Mouse (Mus musculus): Measurements from ENCODE around the gene Prr19. TPM values are rescaled to one million over a fixed set of nuclear protein-coding genes. Genes with fewer than 3 reads are reported as not detected.

Gene Prr19
- polyA plus RNA-seq, 2 experiments = 0.44 to 1.1 TPM

DNA sequence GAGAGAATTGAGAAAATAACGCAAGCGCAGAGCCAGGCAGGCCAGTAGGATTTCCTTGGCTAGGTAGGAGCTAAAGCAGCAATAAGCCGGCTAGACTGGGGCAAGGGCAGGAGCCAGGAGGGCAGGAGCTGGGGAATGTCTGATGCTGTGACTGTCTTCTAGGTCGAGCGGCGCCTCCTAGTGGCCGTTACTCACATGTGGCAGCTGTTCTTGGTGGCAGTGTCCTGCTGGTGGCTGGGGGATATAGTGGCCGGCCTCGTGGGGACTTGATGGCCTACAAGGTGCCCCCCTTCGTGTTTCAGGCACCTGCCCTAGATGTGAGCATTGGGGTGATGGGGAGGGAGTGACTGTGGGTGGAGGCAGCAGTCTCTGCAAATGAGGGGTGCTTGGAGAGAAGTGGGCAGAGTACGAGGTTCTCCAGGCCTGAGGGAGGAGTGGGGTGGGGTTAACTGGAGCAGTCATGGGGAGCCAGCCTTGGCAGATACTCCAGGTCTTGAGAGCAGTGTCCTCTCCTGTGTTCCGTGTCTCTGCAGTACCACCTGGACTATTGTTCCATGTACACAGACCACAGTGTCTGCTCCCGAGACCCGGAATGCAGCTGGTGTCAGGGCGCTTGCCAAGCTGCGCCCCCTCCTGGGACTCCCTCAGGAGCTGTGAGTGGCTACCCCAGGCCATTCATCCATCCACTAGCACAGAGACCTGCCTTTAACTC is 32.5 kb downstream of the Prr19 start:
- Histone ChIP-seq H3K27ac (replicated peaks; ENCODE audit: low read depth, low read length) (no peak overlapping the region), H3K36me3 (ENCODE audit: control insufficient read depth, insufficient read depth, low read length) (peaks cover 65% of the 10 kb centered on the region), H3K4me1 (ENCODE audit: control insufficient read depth, insufficient read depth, low read length) (no peaks in the 10 kb centered on the region), H3K4me2 (replicated peaks; ENCODE audit: low read depth, low read length, severe bottlenecking) (no peak overlapping the region), H3K4me3 (replicated peaks; ENCODE audit: low read length) (no peak overlapping the region), H3K9me3 (ENCODE audit: control insufficient read depth, low read length) (no peaks in the 10 kb centered on the region), H3K9ac (ENCODE audit: low read depth, low read length, severe bottlenecking) (no peak overlapping the region), H3K27me3 (ENCODE audit: control insufficient read depth, insufficient read depth, low read length) (no peaks in the 10 kb centered on the region)
- 42% methylated on average over 16 of the region's 16 CpGs for WGBS
- DNase-seq (ENCODE audit: low spot score) = peak; percentile 86
- TF ChIP-seq POLR2A (IDR thresholded peaks at IDR 0.05; ENCODE audit: borderline replicate concordance, extremely low read depth, insufficient read depth, insufficient read length) = no peak
- peak; percentile 49; the same call in 1 of the 2 replicates for ATAC-seq (ENCODE audit: low FRiP score, low read depth)

DNA sequence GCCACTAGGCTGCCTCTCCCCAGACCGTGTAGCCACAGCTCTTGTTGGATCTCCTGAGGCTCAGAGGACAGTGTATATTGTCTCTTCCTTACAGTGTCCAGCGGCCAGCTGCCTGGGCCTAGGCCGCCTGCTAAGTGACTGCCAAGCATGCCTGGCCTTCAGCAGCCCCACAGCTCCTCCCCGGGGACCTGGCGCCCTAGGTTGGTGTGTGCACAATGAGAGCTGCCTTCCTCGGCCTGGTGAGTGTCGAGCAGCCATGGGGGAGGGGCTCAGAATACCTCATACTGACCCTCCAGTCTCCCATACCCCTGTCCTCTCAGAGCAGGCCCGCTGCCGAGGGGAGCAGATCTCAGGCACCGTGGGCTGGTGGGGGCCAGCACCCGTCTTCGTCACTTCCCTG is 33.3 kb downstream of the Prr19 start:
- Histone ChIP-seq H3K9me3 (ENCODE audit: control insufficient read depth, low read length) (no peaks in the 10 kb centered on the region), H3K27me3 (ENCODE audit: control insufficient read depth, insufficient read depth, low read length) (no peaks in the 10 kb centered on the region), H3K9ac (ENCODE audit: low read depth, low read length, severe bottlenecking) (no peak overlapping the region), H3K27ac (replicated peaks; ENCODE audit: low read depth, low read length) (no peak overlapping the region), H3K4me2 (replicated peaks; ENCODE audit: low read depth, low read length, severe bottlenecking) (no peak overlapping the region), H3K4me1 (ENCODE audit: control insufficient read depth, insufficient read depth, low read length) (no peaks in the 10 kb centered on the region), H3K36me3 (ENCODE audit: control insufficient read depth, insufficient read depth, low read length) (peaks cover 69% of the 10 kb centered on the region), H3K4me3 (replicated peaks; ENCODE audit: low read length) (no peak overlapping the region)
- WGBS = 83% methylated on average over 12 of the region's 12 CpGs
- TF ChIP-seq POLR2A (IDR thresholded peaks at IDR 0.05; ENCODE audit: borderline replicate concordance, extremely low read depth, insufficient read depth, insufficient read length) = no peak
- DNase-seq (ENCODE audit: low spot score) (no peak), ATAC-seq (ENCODE audit: low FRiP score, low read depth) (no peak)

DNA sequence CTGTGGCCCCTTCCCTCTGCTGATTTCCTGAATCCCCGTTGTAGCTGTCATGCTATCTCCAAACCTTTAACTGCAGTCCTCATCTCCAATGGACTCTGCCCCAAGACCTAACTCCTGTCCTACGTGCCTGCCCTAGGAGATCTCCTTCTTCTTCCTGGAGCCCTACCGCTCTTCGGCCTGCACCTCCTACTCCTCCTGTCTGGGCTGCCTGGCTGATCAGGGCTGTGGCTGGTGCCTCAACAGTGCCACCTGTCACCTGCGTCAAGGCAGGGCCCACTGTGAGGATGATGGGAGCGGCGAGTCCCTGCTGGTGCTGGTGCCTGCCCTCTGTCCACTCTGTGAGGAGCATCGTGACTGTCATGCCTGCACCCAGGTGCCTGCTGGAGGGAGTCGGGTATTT is 38.1 kb downstream of the Prr19 start:
- no peak overlapping the region for H3K9ac ChIP-seq (ENCODE audit: low read depth, low read length, severe bottlenecking)
- TF ChIP-seq POLR2A (IDR thresholded peaks at IDR 0.05; ENCODE audit: borderline replicate concordance, extremely low read depth, insufficient read depth, insufficient read length) = no peak
- DNase-seq (ENCODE audit: low spot score) (no peak), ATAC-seq (ENCODE audit: low FRiP score, low read depth) (no peak)
- H3K27ac ChIP-seq (replicated peaks; ENCODE audit: low read depth, low read length) = no peak overlapping the region
- H3K36me3 ChIP-seq (ENCODE audit: control insufficient read depth, insufficient read depth, low read length) = peaks cover 84% of the 10 kb centered on the region
- H3K27me3 ChIP-seq (ENCODE audit: control insufficient read depth, insufficient read depth, low read length) = no peaks in the 10 kb centered on the region
- H3K4me2 ChIP-seq (replicated peaks; ENCODE audit: low read depth, low read length, severe bottlenecking) = no peak overlapping the region
- WGBS = 89% methylated on average over 9 of the region's 9 CpGs
- no peaks in the 10 kb centered on the region for H3K4me1 ChIP-seq (ENCODE audit: control insufficient read depth, insufficient read depth, low read length)
- no peak overlapping the region for H3K4me3 ChIP-seq (replicated peaks; ENCODE audit: low read length)
- no peaks in the 10 kb centered on the region for H3K9me3 ChIP-seq (ENCODE audit: control insufficient read depth, low read length)

- Histone ChIP-seq H3K27ac (replicated peaks; ENCODE audit: low read depth, low read length) (no peak overlapping the region), H3K4me2 (replicated peaks; ENCODE audit: low read depth, low read length, severe bottlenecking) (no peak overlapping the region), H3K36me3 (ENCODE audit: control insufficient read depth, insufficient read depth, low read length) (peaks cover 82% of the 10 kb centered on the region), H3K9ac (ENCODE audit: low read depth, low read length, severe bottlenecking) (no peak overlapping the region), H3K4me3 (replicated peaks; ENCODE audit: low read length) (no peak overlapping the region), H3K27me3 (ENCODE audit: control insufficient read depth, insufficient read depth, low read length) (no peaks in the 10 kb centered on the region), H3K4me1 (ENCODE audit: control insufficient read depth, insufficient read depth, low read length) (no peaks in the 10 kb centered on the region), H3K9me3 (ENCODE audit: control insufficient read depth, low read length) (no peaks in the 10 kb centered on the region)
- DNase-seq (ENCODE audit: low spot score) (no peak), ATAC-seq (ENCODE audit: low FRiP score, low read depth) (no peak)
- TF ChIP-seq POLR2A (IDR thresholded peaks at IDR 0.05; ENCODE audit: borderline replicate concordance, extremely low read depth, insufficient read depth, insufficient read length) = no peak
- 80% methylated on average over 19 of the region's 20 CpGs for WGBS
These were observed 40.0 kb downstream of the Prr19 start for GRCm38 (mm10) chr7:25341000-25341784.

DNA sequence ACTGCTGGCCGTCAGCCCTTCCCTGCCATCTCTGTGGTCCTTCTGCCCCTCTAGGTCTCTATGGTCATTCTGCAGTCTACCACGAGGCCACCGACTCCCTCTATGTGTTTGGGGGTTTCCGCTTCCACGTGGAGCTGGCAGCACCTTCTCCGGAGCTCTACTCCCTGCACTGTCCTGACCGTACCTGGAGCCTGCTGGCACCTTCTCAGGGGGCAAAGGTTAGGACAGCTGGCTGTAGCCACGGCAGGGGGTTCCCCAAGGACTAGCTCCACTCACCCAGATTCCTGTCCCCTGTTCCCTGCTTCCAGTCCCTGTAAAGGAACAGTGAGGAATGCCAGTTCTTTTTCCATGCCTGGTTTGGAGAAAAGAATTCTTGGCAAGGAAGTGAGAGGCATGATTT is 47.6 kb downstream of the Prr19 start:
- Histone ChIP-seq H3K4me3 (replicated peaks; ENCODE audit: low read length) (no peak overlapping the region), H3K9ac (ENCODE audit: low read depth, low read length, severe bottlenecking) (no peak overlapping the region), H3K4me1 (ENCODE audit: control insufficient read depth, insufficient read depth, low read length) (no peaks in the 10 kb centered on the region), H3K4me2 (replicated peaks; ENCODE audit: low read depth, low read length, severe bottlenecking) (no peak overlapping the region), H3K27ac (replicated peaks; ENCODE audit: low read depth, low read length) (no peak overlapping the region), H3K27me3 (ENCODE audit: control insufficient read depth, insufficient read depth, low read length) (no peaks in the 10 kb centered on the region), H3K9me3 (ENCODE audit: control insufficient read depth, low read length) (no peaks in the 10 kb centered on the region), H3K36me3 (ENCODE audit: control insufficient read depth, insufficient read depth, low read length) (peaks cover 91% of the 10 kb centered on the region)
- 92% methylated on average over 8 of the region's 8 CpGs for WGBS
- DNase-seq (ENCODE audit: low spot score) (no peak), ATAC-seq (ENCODE audit: low FRiP score, low read depth) (no peak)
- no peak for TF ChIP-seq POLR2A (IDR thresholded peaks at IDR 0.05; ENCODE audit: borderline replicate concordance, extremely low read depth, insufficient read depth, insufficient read length)

Other genes with a start within 250 kb of the Prr19 start
- gene Grik5, start 229.1 kb upstream of the Prr19 start, polyA plus RNA-seq (2012; rRNA removed) = 84.9 and 128 TPM in 2 replicates
- 11.8 and 13.8 TPM in 2 replicates for gene Grik5, start 229.1 kb upstream of the Prr19 start, polyA plus RNA-seq (2014; fragmentation: Nextera tagmentation; extraction: Ambion mirVana)
- 33.3 and 45.7 TPM in 2 replicates for gene Zfp574, start 228.8 kb upstream of the Prr19 start, polyA plus RNA-seq (2012; rRNA removed)
- 28.0 and 30.8 TPM in 2 replicates for gene Zfp574, start 228.8 kb upstream of the Prr19 start, polyA plus RNA-seq (2014; fragmentation: Nextera tagmentation; extraction: Ambion mirVana)
- 1.3 and 2.6 TPM in 2 replicates for gene Pou2f2, start 121.7 kb upstream of the Prr19 start, polyA plus RNA-seq (2012; rRNA removed)
- gene Pou2f2, start 121.7 kb upstream of the Prr19 start, polyA plus RNA-seq (2014; fragmentation: Nextera tagmentation; extraction: Ambion mirVana) = 0.55 and 1.9 TPM in 2 replicates
- 11.1 and 14.0 TPM in 2 replicates for gene Dedd2, start 80.8 kb upstream of the Prr19 start, polyA plus RNA-seq (2012; rRNA removed)
- 9.0 and 9.4 TPM in 2 replicates for gene Dedd2, start 80.8 kb upstream of the Prr19 start, polyA plus RNA-seq (2014; fragmentation: Nextera tagmentation; extraction: Ambion mirVana)
- 11.1 and 13.0 TPM in 2 replicates for gene Zfp526, start 80.0 kb upstream of the Prr19 start, polyA plus RNA-seq (2012; rRNA removed)
- gene Zfp526, start 80.0 kb upstream of the Prr19 start, polyA plus RNA-seq (2014; fragmentation: Nextera tagmentation; extraction: Ambion mirVana) = 3.9 and 4.2 TPM in 2 replicates
- gene Gsk3a, start 63.6 kb upstream of the Prr19 start, polyA plus RNA-seq (2012; rRNA removed) = 155 and 204 TPM in 2 replicates
- gene Gsk3a, start 63.6 kb upstream of the Prr19 start, polyA plus RNA-seq (2014; fragmentation: Nextera tagmentation; extraction: Ambion mirVana) = 16.3 and 18.8 TPM in 2 replicates
- 99.2 and 127 TPM in 2 replicates for gene Erf, start 50.6 kb upstream of the Prr19 start, polyA plus RNA-seq (2012; rRNA removed)
- gene Erf, start 50.6 kb upstream of the Prr19 start, polyA plus RNA-seq (2014; fragmentation: Nextera tagmentation; extraction: Ambion mirVana) = 33.2 and 37.9 TPM in 2 replicates
- gene Cic, start 33.7 kb upstream of the Prr19 start, polyA plus RNA-seq (2012; rRNA removed) = 155 and 206 TPM in 2 replicates
- 48.9 and 58.1 TPM in 2 replicates for gene Cic, start 33.7 kb upstream of the Prr19 start, polyA plus RNA-seq (2014; fragmentation: Nextera tagmentation; extraction: Ambion mirVana)
- 266 and 343 TPM in 2 replicates for gene Pafah1b3, start 3.4 kb upstream of the Prr19 start, polyA plus RNA-seq (2012; rRNA removed)
- 234 and 252 TPM in 2 replicates for gene Pafah1b3, start 3.4 kb upstream of the Prr19 start, polyA plus RNA-seq (2014; fragmentation: Nextera tagmentation; extraction: Ambion mirVana)
- 4.4 and 7.9 TPM in 2 replicates for gene Tmem145, start 4.7 kb downstream of the Prr19 start, polyA plus RNA-seq (2012; rRNA removed)
- 0.80 and 2.2 TPM in 2 replicates for gene Tmem145, start 4.7 kb downstream of the Prr19 start, polyA plus RNA-seq (2014; fragmentation: Nextera tagmentation; extraction: Ambion mirVana)
- gene Megf8, start 15.8 kb downstream of the Prr19 start, polyA plus RNA-seq (2012; rRNA removed) = 45.1 and 61.2 TPM in 2 replicates
- gene Megf8, start 15.8 kb downstream of the Prr19 start, polyA plus RNA-seq (2014; fragmentation: Nextera tagmentation; extraction: Ambion mirVana) = 16.5 and 19.9 TPM in 2 replicates
- 3.3 and 4.5 TPM in 2 replicates for gene Cnfn, start 68.3 kb downstream of the Prr19 start, polyA plus RNA-seq (2012; rRNA removed)
- gene Cnfn, start 68.3 kb downstream of the Prr19 start, polyA plus RNA-seq (2014; fragmentation: Nextera tagmentation; extraction: Ambion mirVana) = 16.7 and 31.8 TPM in 2 replicates
- 10.4 and 17.0 TPM in 2 replicates for gene Lipe, start 97.3 kb downstream of the Prr19 start, polyA plus RNA-seq (2012; rRNA removed)
- 3.5 and 4.1 TPM in 2 replicates for gene Lipe, start 97.3 kb downstream of the Prr19 start, polyA plus RNA-seq (2014; fragmentation: Nextera tagmentation; extraction: Ambion mirVana)
- gene Cxcl17, start 111.5 kb downstream of the Prr19 start, polyA plus RNA-seq (2012; rRNA removed) = not detected in 2 replicates
- gene Cxcl17, start 111.5 kb downstream of the Prr19 start, polyA plus RNA-seq (2014; fragmentation: Nextera tagmentation; extraction: Ambion mirVana) = 0.28 TPM in 1 of 2 replicates, not detected in the other
- 1.3 and 1.4 TPM in 2 replicates for gene Ceacam1, start 176.2 kb downstream of the Prr19 start, polyA plus RNA-seq (2012; rRNA removed)
- 0.93 and 1.3 TPM in 2 replicates for gene Ceacam1, start 176.2 kb downstream of the Prr19 start, polyA plus RNA-seq (2014; fragmentation: Nextera tagmentation; extraction: Ambion mirVana)
- gene Ceacam2, start 238.4 kb downstream of the Prr19 start, polyA plus RNA-seq (2012; rRNA removed) = 0.03 TPM in 1 of 2 replicates, not detected in the other
- gene Ceacam2, start 238.4 kb downstream of the Prr19 start, polyA plus RNA-seq (2014; fragmentation: Nextera tagmentation; extraction: Ambion mirVana) = not detected in 2 replicates

All from limb, embryonic 14.5 days (tissue).